Mouse (Mus musculus) c-Kit-positive CD71-positive TER-119-negative erythroid progenitor cells, embryonic 14.5 days (primary cell): ENCODE measurements around the gene Gm49405.

Source experiments
- DNase-seq: peaks from one replicate; pipeline ENCODE4 v3.0.0-alpha.2; 2013; ENCODE audit warnings: low read depth

The Gm49405 gene

DNA sequence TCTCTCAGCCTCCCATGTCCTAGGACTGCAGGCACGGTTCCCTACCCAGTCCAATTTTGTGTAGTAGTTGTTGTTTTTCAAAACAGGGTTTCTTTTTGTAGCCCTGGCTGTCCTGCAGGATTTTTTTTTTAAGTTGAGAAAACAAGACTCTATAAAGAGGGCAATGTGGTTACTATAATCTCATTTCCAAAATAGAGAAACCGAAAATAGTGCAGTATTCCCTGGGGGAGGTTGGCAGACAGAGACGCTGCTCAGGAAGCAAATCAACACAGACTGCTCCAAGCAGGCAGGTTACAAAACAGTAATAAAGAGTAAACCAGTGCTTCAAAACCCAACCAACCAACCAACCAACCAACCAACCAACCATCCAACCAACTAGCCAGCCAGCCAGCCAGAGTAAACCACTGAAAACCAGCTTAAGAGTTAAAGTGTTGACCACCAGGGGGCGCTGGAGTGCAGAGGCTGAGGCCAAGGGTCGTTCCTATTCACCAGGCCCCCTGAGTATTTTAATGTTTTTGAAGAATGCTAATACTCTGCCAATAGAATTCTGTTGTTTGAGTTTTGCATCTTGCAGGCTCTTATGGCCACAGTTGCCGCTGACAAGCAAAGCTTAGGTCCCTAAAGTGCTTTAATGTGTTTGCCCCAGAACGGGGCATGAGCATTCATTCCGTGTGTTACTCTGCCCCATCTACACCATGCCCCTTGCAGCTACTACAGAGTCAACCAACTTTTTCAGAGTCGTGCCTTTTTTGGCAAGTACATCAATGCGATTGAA lies 51.5 kb downstream of the Gm49405 start:
- DNase-seq = no peak

DNA sequence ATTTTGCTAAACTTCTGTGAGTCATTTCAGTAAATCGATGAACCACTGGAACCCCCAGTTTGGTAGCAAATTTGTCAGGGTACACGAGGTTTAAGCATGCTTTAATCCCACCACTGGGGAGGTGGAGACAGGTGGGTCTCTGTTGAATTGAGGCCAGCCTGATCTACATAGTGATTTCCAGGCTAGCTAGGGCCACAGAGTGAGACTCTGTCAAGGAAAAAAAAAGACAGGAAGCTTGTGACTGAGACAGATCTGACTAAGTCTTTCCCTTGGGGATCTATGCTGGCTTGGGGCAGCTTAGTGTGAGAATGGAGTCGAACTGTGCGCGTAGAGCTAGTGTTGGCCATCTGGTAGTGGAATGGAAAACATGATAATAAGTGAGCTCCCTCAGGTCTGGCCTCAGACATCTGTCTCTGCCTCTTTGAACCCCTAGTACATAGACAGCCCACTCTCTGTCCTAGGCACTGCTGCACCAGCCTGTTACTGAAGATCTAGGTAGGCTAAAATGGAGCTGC lies 52.1 kb downstream of the Gm49405 start:
- DNase-seq = no peak

DNA sequence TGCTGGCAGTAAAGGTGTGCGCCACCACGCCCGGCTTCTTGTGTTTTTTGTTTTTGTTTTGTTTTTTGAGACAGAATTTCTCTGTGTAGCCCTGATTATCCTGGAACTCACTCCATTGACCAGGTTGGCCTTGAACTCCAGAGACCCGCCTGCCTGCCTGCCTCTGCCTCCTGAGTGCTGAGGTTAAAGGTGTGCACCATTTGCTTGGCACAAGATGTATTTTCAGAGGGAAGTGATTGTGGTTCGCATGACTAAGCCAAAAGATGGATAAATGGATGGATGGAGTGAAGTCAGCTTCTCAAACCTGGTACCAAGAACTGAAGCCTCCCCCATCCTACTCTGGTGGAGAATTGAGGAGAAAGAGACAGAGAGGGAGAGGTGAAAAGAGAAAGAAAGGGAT lies 54.2 kb downstream of the Gm49405 start:
- no peak for DNase-seq
